Mouse (Mus musculus): ENCODE measurements around the gene Morc3. TPM values are rescaled to one million over a fixed set of nuclear protein-coding genes. Genes with fewer than 3 reads are reported as not detected.
A peak's percentile ranks its signal among the peaks of the same experiment; 100 is the strongest.

Gene Morc3
- 35.5 and 38.8 TPM in 2 replicates for total RNA-seq (2014; rRNA removed; ENCODE audit: low replicate concordance)
- polyA plus RNA-seq (2015; fragmentation: Nextera tagmentation; extraction: Ambion mirVana) = 14.7 and 20.2 TPM in 2 replicates

DNA sequence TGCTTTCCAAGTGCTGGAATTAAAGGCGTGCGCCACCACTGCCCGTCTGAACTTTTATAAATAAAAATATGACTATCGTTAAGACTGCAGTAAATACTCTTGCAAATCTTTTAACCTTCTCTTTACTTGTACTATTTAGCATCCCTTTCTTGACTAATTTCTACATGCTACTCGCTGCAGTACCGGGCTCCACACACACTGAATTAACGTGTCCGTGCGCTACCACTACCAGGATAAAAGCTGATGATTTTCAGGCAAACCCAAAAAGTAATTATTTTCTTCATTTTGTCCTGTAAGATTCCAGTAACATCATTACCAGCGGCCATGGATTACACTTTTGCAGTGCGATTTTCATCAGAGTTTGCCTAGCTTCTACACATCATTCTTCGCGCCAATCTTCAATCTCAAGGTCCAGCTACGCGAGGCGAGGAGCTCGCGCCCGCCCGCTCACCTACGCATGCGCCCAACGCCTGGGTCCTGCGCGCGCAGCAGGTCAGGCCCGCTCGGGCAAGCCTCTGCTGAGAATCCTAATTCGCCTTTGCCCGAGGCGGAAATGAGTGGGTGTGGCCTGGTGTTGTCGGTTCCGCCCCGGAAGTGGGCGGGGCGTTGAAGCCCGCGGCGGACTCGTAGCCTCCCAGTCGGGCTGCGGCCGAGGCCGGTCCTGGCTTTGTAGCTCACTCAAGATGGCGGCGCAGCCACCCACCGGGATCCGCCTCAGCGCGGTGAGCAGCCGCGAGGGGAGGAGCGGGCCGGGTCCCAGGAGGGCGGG, at the start of gene Morc3:
TSS of gene Morc3 (plus strand) at position 495 of the 769 bp plus-strand sequence.
- H3K27ac ChIP-seq (ENCODE audit: low read depth) = peak within 1 kb of the TSS; percentile 98
- WGBS = 12% methylated on average over 52 of the region's 55 CpGs
- ATAC-seq (ENCODE audit: insufficient read depth, low read depth) = peak; percentile 97
- H3K9ac ChIP-seq (replicated peaks; ENCODE audit: low read depth, low read length) = peak within 1 kb of the TSS; percentile 95
- TF ChIP-seq CTCF (IDR thresholded peaks at IDR 0.05; ENCODE audit: low read depth) = no peak
- TF ChIP-seq EP300 (IDR thresholded peaks at IDR 0.05; ENCODE audit: low read depth) = 0 out of 2 replicates have a peak, but pooled peaks have one; percentile 51
- no peaks in the 10 kb centered on the region for H3K27me3 ChIP-seq (ENCODE audit: control insufficient read depth, insufficient read depth, low read length)
- H3K4me3 ChIP-seq (ENCODE audit: low read depth, low read length) = peak within 1 kb of the TSS; percentile 78
- H3K4me1 ChIP-seq (ENCODE audit: control insufficient read depth, insufficient read depth) = peaks cover 15% of the 10 kb centered on the region
- no peaks in the 10 kb centered on the region for H3K9me3 ChIP-seq (replicated peaks; ENCODE audit: control insufficient read depth, low read length)
- peak; percentile 98 for DNase-seq (ENCODE audit: low spot score)
- H3K36me3 ChIP-seq (replicated peaks; ENCODE audit: control insufficient read depth, insufficient read depth, low read length) = no peaks in the 10 kb centered on the region
- peak within 1 kb of the TSS; percentile 92 for H3K4me2 ChIP-seq (ENCODE audit: low read depth, low read length)

DNA sequence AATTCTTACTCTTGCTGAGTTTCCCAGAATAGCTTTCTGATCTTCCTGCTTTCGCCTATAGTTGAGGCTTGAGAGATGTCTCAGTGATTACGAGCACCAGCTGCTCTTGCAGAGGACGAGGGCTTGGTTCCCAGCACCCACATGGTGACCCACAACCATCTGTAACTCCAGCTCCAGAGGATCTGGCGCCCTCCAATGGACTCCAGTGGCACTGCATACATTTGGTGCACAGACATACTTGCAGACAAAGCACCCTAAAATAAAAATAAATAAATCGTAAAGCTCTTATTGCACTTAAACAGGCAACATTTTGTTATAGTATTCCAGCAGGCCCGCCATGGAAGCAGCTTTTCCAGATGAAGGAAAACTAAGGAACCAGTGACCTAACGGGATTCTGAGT, 47.7 kb upstream of the Morc3 start:
- Histone ChIP-seq H3K9ac (replicated peaks; ENCODE audit: low read depth, low read length) (no peak overlapping the region), H3K4me3 (ENCODE audit: low read depth, low read length) (no peak overlapping the region), H3K36me3 (replicated peaks; ENCODE audit: control insufficient read depth, insufficient read depth, low read length) (peaks cover 19% of the 10 kb centered on the region), H3K9me3 (replicated peaks; ENCODE audit: control insufficient read depth, low read length) (peaks cover 7% of the 10 kb centered on the region), H3K27me3 (ENCODE audit: control insufficient read depth, insufficient read depth, low read length) (no peaks in the 10 kb centered on the region), H3K4me2 (ENCODE audit: low read depth, low read length) (no peak overlapping the region), H3K27ac (ENCODE audit: low read depth) (no peak overlapping the region), H3K4me1 (ENCODE audit: control insufficient read depth, insufficient read depth) (no peaks in the 10 kb centered on the region)
- no peak for TF ChIP-seq CTCF (IDR thresholded peaks at IDR 0.05; ENCODE audit: low read depth)
- no peak for DNase-seq (ENCODE audit: low spot score)
- WGBS = 90% methylated on average over 7 of the region's 7 CpGs
- ATAC-seq (ENCODE audit: insufficient read depth, low read depth) = no peak

DNA sequence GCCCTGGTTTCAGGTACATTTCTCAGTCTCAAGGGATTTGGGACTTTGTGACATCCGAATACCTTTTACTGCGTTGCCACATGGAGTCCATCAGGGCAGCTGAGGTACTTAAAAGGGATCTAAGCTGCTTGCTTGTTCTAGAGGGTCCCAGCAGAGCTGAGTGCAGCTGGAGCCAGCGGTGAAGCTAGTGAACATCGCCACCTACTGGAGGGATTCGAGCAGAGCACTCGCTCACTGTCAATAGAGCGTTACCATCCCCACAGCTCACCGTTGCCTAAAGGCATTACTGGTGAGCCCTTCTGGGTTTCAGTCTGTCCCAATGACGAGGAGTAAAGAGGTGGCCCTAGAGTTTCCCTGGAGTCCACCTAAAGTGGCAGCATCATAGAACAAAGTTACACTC, 46.1 kb upstream of the Morc3 start:
- DNase-seq (ENCODE audit: low spot score) (peak; percentile 36), ATAC-seq (ENCODE audit: insufficient read depth, low read depth) (peak; percentile 82)
- Histone ChIP-seq H3K36me3 (replicated peaks; ENCODE audit: control insufficient read depth, insufficient read depth, low read length) (peaks cover 14% of the 10 kb centered on the region; the same call in 1 of the 2 replicates), H3K4me1 (ENCODE audit: control insufficient read depth, insufficient read depth) (no peaks in the 10 kb centered on the region), H3K4me2 (ENCODE audit: low read depth, low read length) (no peak overlapping the region), H3K4me3 (ENCODE audit: low read depth, low read length) (no peak overlapping the region), H3K27me3 (ENCODE audit: control insufficient read depth, insufficient read depth, low read length) (no peaks in the 10 kb centered on the region), H3K27ac (ENCODE audit: low read depth) (no peak overlapping the region), H3K9me3 (replicated peaks; ENCODE audit: control insufficient read depth, low read length) (peaks cover 7% of the 10 kb centered on the region), H3K9ac (replicated peaks; ENCODE audit: low read depth, low read length) (no peak overlapping the region)
- peak; percentile 91 for TF ChIP-seq CTCF (IDR thresholded peaks at IDR 0.05; ENCODE audit: low read depth)
- TF ChIP-seq EP300 (IDR thresholded peaks at IDR 0.05; ENCODE audit: low read depth) = no peak
- WGBS = 10% methylated on average over 9 of the region's 9 CpGs

DNA sequence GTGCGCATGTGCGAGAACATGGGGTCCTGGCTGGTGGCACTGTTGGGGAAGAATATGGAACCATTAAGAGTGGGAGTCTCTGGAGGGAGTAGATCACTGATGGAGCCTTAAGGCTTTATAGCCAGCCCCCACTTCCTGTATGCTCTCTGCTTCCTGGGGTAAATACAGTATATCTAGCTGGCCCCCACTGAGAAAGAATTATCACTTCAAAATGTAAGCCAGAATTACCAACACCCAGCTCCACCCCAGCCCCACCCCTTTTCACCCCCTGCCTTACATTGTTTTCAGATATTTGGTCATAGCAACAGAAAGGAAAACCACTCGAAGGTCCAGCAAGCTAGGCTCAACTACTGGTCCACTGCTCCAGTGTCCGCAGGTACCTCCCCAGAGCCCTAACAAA, 43.5 kb upstream of the Morc3 start:
- no peak overlapping the region for H3K4me2 ChIP-seq (ENCODE audit: low read depth, low read length)
- ATAC-seq (ENCODE audit: insufficient read depth, low read depth) (no peak), DNase-seq (ENCODE audit: low spot score) (no peak)
- H3K4me3 ChIP-seq (ENCODE audit: low read depth, low read length) = no peak overlapping the region
- no peaks in the 10 kb centered on the region for H3K4me1 ChIP-seq (ENCODE audit: control insufficient read depth, insufficient read depth)
- H3K36me3 ChIP-seq (replicated peaks; ENCODE audit: control insufficient read depth, insufficient read depth, low read length) = peaks cover 7% of the 10 kb centered on the region; the same call in 1 of the 2 replicates
- no peak for TF ChIP-seq EP300 (IDR thresholded peaks at IDR 0.05; ENCODE audit: low read depth)
- TF ChIP-seq CTCF (IDR thresholded peaks at IDR 0.05; ENCODE audit: low read depth) = no peak
- peaks cover 7% of the 10 kb centered on the region for H3K9me3 ChIP-seq (replicated peaks; ENCODE audit: control insufficient read depth, low read length)
- H3K27me3 ChIP-seq (ENCODE audit: control insufficient read depth, insufficient read depth, low read length) = no peaks in the 10 kb centered on the region
- no peak overlapping the region for H3K27ac ChIP-seq (ENCODE audit: low read depth)
- H3K9ac ChIP-seq (replicated peaks; ENCODE audit: low read depth, low read length) = no peak overlapping the region
- WGBS = 72% methylated on average over 4 of the region's 4 CpGs

DNA sequence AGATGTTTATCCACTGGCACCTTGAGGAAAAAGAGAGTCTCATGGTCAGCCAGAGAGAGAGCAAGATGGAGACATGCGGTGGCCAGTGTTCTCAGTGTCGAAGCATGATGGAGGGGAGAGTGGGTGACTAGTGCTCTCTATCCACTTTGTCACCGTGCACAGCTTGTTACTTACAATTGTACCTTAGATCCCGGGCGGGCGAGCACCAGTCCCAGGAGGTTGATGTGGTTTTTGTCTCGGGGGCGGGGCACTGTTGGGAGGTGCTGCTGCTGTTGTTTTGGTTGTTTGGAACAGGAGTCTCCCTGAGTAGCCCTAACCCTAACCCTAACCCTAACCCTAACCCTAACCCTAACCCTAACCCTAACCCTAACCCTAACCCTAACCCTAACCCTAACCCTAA, 43.0 kb upstream of the Morc3 start:
- no peak for DNase-seq (ENCODE audit: low spot score)
- 88% methylated on average over 8 of the region's 8 CpGs for WGBS

More for the DNA sequence above, 43.0 kb upstream of the Morc3 start:
- no peaks in the 10 kb centered on the region for H3K4me1 ChIP-seq (ENCODE audit: control insufficient read depth, insufficient read depth)
- H3K9ac ChIP-seq (replicated peaks; ENCODE audit: low read depth, low read length) = no peak overlapping the region
- no peak overlapping the region for H3K4me3 ChIP-seq (ENCODE audit: low read depth, low read length)
- H3K27me3 ChIP-seq (ENCODE audit: control insufficient read depth, insufficient read depth, low read length) = no peaks in the 10 kb centered on the region
- H3K4me2 ChIP-seq (ENCODE audit: low read depth, low read length) = no peak overlapping the region
- no peak for TF ChIP-seq EP300 (IDR thresholded peaks at IDR 0.05; ENCODE audit: low read depth)
- no peak for TF ChIP-seq CTCF (IDR thresholded peaks at IDR 0.05; ENCODE audit: low read depth)
- peaks cover 5% of the 10 kb centered on the region for H3K9me3 ChIP-seq (replicated peaks; ENCODE audit: control insufficient read depth, low read length)
- no peak overlapping the region for H3K27ac ChIP-seq (ENCODE audit: low read depth)
- peaks cover 5% of the 10 kb centered on the region; the same call in 1 of the 2 replicates for H3K36me3 ChIP-seq (replicated peaks; ENCODE audit: control insufficient read depth, insufficient read depth, low read length)
- no peak for ATAC-seq (ENCODE audit: insufficient read depth, low read depth)
